Mouse (Mus musculus) myocyte (in vitro differentiated cells): ENCODE measurements at regions not wholly inside any gene's neighbourhood (a gene's known extent, or its start where the extent isn't known, plus 50 kb on each side); places are given as distances from the start of the nearest gene placed in this dataset.

Experiments
- E2F4 ChIP-seq: IDR thresholded peaks from one replicate; pipeline ENCODE4 v1.6.1; 2011; ENCODE audit warnings: mild to moderate bottlenecking, control low read depth, moderate library complexity; ENCODE audit not compliant: insufficient read depth
- MYOG ChIP-seq, 3 experiments: IDR thresholded peaks; one replicate each; pipeline ENCODE4 v1.6.1; 2011; ENCODE audit warnings: control low read depth in 2 of 3, low read depth in 2 of 3, mild to moderate bottlenecking in 2 of 3; ENCODE audit not compliant: insufficient read length in 2 of 3, control insufficient read depth in 1 of 3, insufficient read depth in 1 of 3

DNA sequence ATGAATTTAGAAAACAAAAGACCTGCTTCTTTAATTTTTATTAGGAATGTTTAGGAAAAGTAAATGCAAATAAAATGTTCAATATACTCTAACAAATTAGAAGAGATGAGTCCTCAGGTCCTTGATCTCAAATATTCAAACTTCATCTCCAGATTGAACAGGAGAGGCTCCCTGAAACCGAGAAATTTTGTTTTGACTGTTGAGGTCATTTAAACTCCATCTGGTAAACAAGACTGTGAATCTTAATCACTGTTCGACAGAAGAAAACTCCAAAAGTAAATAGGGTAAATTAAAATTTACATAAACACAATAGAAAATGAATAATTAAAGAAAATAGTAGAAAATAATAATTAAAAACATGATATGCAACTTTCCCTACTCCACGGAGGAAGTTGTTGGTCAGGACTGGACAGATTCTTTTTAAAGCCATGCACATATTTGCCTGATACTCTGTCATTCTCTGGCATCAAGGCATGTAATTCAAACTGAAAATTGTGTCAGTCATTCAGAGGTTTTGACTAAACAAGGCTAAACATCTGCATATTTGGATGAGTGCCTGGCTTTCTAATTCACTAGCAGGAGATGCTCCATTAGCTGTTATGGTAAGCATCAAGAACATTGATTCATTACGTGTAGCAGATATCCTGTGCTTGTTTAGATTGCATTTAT, 470.8 kb downstream of the Cenpc1 start:
- TF ChIP-seq MYOG (IDR thresholded peaks at IDR 0.05; ENCODE audit: control insufficient read depth in 1 of 3, insufficient read depth in 1 of 3, insufficient read length in 2 of 3, low read depth in 2 of 3): no peak
- no peak for TF ChIP-seq E2F4
